Mouse (Mus musculus): Measurements from ENCODE around the gene Tmco4.

The Tmco4 gene

DNA sequence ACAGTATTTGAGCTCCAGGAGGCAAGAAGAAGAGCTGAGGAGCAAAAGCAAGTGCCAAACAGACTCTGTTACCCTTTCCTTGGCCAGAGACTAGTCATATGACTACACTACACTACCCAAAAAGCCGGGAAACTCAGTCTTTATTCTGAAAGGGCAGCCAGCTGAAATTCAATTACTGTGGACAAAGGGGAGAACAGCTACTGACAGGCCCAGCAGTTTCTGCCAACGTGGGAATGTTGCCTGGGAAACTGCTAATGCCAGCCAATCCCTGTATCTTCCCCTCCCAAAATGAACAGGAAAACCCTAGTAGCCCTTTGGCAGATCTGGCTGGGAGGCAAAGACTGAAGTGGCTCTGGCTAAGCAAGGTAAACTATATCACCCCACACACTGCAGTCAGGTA is 51.7 kb downstream of the Tmco4 start:
- no peak for DNase-seq

DNA sequence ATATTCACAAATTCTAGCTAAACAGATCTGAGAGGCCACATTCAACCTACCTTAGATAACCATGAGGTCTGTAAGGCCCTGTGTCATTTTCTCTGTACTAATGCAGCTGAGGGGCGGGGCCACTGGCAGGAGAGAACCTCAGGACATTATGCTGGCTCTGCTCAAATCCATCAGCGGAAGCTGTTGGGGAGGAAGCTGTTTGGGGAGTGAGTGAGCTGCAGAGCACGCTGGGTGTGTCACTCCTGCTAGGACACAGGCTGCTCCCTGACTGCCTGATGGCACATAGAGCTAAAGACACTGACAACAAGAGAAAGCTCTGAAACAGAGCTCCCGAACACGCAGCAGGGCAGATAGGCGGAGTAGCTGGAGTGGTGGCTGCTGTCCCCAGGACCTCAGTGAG is 58.0 kb downstream of the Tmco4 start:
- no peak for DNase-seq

DNA sequence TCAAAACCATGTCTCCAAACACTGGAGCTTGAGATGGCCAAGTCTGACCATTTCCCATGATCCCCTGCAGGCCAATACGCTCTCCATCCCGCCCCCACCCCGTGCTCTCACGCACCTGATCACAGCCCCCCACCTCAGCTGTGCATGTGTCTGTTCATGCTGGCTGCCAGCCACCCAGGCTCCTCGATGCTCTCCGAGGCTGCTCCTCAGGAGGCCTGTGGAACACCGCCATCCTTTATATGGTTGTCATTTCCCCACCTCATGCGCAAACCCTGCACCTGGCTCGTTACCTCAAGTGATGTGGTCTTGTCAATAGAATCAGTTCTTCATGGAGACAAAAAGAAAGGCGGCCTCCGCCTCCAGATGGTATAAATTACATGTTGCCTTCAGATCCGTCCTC is 59.8 kb downstream of the Tmco4 start:
- no peak for DNase-seq

DNA sequence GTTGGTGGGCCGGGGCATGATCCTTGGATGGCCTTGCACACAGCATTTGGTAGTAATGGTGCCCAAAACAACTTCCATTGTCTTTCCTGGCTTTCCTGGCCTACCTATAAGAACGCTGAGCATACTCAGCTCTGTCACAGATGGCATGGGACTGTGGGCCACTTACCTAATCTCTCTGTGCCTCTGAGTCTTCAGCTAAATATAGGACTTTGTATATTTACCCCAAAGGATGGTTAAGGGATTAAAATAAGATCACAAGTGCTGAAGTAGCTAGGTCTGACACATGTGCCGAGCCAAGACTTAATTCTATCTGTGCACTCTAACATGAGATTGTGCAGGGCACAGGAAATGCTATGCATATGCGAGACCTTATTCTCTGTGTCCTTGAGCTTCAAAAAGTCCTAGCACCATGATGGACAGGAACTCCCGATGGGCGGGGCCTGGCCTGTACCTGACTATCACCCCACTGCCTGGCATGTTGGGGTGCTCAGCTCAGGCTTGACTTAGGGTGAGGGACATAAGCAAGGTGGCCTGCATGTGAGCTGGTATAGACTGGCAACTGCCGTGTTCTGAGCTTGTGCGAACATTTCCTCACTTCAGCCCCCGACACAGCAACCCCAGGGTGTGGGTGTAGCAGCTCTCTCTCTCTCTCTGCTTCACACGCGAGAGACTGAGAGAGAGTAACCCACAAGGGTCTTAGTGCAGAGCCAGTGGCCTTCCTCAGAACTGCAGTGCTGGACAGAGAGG is 60.7 kb downstream of the Tmco4 start:
- DNase-seq = no peak

DNA sequence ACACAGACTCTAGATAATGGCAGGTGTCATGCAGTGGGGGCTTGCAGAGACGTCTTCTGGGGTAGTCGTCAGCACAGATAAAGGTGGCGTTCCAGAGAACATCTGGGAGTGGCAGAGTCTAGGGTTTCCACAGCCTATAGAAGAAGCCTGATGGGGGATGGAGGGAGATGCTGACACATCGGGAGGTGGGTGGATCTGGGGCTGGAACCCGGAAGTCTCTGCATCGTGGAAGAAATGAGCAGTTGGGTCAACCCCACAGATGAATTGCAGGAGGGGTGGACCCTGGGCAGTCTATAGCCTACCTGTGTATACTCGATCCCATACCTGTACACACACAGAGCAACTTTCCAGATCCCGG is 61.3 kb downstream of the Tmco4 start:
- no peak for DNase-seq

DNA sequence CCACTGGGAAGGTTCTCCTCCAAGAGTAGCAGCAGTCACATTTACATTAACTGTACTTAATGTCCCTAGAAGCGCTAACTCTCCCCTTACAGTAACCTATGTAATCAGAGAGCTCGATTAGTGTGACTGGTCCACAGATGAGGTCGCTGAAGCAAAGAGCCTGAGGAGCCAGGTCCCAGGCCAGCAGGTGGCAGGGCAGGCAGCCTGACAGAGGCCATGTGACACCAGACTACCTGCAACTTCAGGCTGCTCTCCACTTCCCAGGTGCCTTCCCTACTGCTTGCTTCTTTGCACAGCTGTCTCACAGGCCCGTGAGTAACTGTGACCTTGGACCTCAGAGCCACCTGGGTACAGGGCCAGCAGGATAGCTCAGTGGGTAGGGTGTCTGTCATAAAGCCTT is 61.9 kb downstream of the Tmco4 start:
- no peak for DNase-seq

GRCm38 (mm10) chr4:139034942-139035341 is 62.3 kb downstream of the Tmco4 start:
- no peak for DNase-seq

DNA sequence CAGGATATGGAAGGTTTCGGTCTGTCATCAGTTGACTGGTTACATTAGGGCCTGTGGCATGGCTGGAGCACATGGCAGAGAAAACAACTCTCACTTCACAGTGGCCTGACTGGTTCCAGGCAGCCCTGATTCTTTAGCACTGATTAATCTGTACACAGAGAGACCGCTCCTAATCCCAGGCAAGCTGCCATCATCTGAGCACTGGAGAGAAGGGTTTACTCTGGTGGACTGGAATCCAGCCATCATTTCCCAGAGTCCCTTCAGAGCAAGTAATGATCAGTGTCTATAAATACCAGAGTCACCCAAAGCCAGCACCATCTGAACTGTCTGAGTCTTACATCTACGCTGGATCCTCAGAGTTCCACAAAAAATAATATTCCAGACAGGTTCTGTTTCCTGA is 63.1 kb downstream of the Tmco4 start:
- DNase-seq = no peak

DNA sequence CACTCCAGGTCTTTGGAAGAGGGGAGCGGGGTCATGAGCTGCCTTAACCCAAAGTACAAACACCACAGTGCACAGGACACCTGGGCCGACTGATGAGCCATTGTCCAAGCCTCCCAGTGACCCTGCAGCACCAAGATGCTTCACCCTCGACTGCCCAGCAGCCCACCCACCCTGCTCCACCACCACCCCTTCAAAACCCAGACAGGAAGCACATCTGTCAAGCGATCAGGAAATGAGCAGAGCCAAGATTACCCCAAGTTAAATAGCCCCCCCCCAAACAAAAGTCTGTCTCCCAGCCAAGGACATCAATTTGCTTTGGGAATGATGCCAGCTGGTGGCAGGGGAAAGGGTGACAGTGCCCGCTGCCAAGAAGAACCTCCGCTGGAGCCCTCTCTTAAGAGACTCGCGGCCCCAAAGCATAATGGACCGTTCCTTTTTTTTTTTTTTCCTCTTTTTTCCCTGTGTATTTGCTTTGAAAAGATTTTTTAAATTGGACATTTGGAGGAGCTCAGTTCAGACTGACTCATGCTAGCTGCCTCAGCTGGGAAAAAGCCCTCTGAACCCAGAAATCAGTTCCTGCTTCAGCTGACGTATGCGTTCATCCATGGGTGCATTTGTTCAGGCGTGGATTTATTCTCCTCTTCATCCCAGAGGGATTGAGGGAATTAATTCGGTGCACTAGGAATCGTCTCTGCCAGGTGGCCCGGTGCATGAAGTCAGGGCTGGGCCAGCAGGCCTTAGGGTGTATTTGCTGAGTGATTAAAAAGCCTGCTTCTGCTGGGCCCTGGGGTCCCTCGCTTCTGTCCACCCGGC is 65.3 kb downstream of the Tmco4 start:
- DNase-seq = peak; percentile 23

DNA sequence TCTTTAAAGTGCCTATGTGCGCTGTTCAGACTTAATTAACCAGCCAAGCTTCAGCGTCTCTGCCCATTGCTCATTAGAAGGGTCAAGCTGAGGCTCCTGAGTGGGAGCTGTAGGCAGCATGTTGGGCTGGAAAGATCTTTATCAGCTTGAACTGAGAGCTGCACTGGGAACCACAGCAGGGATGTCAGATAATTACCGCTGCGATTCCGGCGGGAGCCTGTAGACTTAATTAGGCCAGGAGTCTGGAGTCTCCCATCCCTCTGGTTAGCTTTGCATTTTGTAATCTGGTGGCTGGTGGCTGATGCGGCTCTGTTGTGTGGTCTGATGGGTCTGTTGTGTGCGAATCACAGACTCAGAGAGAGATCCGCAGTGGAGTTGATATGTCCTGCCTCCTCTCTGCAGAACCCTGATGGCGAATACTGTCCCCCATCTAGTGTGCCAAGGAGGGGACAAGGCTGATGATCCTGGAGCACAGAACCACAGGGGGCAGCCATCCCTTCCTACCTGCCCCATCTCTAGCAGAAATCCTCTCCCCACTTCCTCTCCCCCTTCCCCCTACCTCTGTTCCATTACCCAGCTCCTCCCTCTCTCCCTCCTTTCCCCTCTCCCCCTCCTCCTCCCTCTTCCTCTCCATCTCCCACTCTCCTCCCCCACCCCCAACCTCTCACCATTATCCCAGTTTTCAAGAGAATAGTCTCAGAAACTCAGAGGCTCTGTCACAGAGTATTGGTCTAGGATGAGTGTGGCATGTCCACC is 67.6 kb downstream of the Tmco4 start:
- no peak for DNase-seq

DNA sequence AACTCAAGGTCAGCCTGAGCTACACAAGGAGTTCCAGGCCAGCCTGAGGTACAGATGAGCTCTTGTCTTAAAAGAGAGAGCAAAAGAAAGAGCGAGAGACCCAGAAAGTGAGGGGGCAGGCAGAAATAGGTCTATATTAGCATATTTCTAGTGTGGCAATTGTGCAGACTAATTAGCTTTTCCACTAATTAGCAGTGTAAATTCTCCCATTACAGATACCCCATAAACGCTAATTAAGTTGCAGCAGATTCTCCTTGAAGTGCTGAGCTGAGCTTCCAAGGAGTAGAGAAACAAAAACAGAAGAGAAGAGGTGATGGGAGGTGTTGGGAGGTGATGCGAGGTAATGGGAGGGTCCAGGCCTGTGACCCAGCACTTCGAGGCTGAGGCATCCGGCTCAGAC is 69.9 kb downstream of the Tmco4 start:
- DNase-seq = no peak

- no peak for DNase-seq
Observed at GRCm38 (mm10) chr4:139043600-139043999, 70.9 kb downstream of the Tmco4 start.

DNA sequence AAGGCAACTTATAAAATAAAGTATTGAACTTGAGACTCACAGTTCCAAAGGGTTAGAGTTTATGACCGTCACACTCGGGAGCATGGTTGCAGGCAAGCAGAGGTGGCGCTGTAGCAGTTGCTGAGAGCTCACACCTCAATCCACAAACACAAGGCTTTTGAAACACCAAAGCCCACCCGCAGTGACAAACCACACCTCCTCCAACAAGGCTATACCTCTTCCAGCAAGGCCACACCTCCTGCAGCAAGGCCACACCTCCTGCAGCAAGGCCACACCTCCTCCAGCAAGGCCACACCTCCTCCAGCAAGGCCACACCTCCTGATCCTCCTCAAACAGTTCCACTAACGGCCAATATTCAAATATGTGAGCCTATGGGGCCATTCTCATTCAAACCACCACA is 71.9 kb downstream of the Tmco4 start:
- DNase-seq = no peak

DNA sequence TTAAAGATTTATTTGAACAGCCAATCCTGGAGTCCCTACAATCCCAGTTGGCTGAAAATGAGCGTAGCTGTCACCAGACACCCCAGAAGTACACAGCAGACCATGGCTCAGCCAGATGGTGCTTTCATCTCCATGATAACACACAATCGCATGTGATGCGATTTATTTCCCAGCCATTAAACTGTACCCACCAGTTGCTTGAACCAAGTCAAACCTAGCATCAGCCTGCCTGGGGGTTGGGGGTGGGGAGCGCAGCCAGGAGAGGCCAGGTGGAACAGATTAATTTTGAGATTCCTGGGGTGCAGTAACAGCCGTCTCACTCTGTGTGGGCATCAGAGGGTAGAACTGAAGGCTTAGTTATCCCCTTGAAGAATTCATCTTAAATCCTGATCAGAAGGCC is 73.7 kb downstream of the Tmco4 start:
- no peak for DNase-seq

GRCm38 (mm10) chr4:139048518-139048917 is 75.8 kb downstream of the Tmco4 start:
- no peak for DNase-seq

DNA sequence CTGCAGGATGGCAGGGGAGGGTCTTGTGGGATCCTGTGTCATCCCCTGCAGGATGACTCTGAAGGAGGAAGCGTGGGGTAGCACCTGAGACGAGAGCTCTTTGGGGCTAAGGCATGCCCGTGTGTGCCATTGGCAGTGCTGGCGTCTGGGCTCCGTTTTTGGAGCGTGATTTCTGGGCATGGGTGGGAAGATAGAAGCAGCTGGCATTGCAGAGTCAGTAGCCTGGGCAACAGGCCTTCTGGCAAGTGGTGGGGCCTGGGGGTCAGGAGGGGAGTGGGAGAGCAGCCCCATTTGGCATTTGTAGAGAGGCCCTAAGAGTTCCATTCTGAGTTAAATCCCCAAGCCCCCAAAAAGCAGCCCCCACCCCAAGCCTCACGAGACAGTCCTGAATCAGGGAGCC is 80.1 kb downstream of the Tmco4 start:
- DNase-seq = no peak

DNA sequence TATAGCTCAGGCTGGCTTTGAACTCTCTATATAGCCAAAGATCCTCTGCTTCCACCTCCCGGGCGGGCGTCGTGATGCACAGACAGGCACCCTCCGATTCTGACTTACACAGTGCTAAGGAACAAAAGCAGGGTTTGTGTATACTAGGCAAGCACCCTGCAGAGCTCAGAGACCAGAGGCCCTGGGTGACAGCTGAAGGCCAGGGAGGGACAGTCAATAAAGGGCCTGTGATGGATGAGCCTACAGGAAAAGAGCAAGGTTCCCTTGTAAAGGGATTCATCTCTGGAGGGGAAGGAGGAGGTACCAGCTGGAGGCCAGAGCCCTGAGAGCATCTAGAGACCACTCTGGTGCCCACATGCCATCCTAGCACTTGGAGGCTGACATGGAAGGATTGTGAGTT is 80.7 kb downstream of the Tmco4 start:
- no peak for DNase-seq

GRCm38 (mm10) chr4:139054300-139054923 is 81.7 kb downstream of the Tmco4 start:
- DNase-seq = no peak

- DNase-seq = no peak
Observed at GRCm38 (mm10) chr4:139055336-139055735, 82.6 kb downstream of the Tmco4 start.

- DNase-seq = no peak
Observed at GRCm38 (mm10) chr4:139055744-139056143, 83.1 kb downstream of the Tmco4 start.

DNA sequence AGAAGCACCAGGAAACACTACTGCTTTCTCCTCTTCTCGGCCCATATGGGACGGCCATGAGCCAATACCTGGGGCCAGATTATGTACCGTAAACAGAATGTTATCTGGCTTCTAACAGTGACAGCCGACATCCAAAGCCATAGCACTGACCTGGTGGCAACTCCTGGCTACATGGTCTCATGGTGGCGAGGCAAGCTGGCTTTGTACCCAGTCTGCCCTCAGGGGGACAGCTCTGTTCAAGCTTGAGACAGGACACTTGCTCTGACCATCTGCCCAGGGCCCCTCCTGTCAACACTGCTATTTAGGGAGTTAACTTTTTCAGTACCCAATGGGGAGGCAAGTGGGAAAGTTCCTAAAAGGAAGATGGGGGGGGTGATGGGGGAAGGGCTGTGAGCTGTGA is 84.6 kb downstream of the Tmco4 start:
- no peak for DNase-seq

- DNase-seq = no peak
Observed at GRCm38 (mm10) chr4:139058029-139058428, 85.3 kb downstream of the Tmco4 start.

DNA sequence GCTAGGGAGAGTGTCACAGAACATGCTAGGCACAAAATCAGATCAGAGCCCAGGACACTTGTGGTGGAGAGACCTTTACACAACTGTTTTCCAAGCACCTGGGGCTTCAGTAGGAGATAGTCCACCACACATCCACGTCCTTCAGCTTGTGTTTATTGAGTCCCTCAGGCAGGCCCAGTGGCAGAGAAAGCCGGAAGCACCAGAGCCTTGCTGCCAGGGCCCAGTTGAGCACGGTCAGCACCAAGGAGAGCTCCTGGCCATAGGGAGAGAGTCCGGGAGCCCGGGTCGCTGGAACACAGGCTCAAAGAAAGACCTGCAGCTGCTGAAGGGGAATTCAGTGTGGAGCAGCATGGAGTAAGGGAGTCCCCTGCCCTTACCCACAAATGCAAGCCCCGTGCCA is 86.9 kb downstream of the Tmco4 start:
- peak; percentile 21 for DNase-seq

Data from kidney, adult 9 months (tissue).